Mouse (Mus musculus) kidney, postnatal 0 days (tissue): ENCODE measurements around the gene Kcnh7. TPM values are rescaled to one million over a fixed set of nuclear protein-coding genes. Genes with fewer than 3 reads are reported as not detected.

Source experiments
- ATAC-seq: fragments of 200-750 bp; cut with Nextera tagmentation; replicated peaks from 2 replicates; pipeline ENCODE4 v1.8.0; 2017; ENCODE audit warnings: low read depth, moderate number of reproducible peaks, moderate TSS enrichment, moderate library complexity; ENCODE audit not compliant: low FRiP score
- DNase-seq: peaks from one replicate; pipeline ENCODE4 v3.0.0-alpha.2; 2016; ENCODE audit warnings: low spot score
- H3K27ac ChIP-seq: fragments of 300-500 bp; sonication (generic); 2 replicates; pipeline ENCODE4 v1.5.1; 2014; ENCODE audit warnings: mild to moderate bottlenecking
- H3K27me3 ChIP-seq: fragments of 300-500 bp; sonication (generic); 2 replicates; pipeline ENCODE4 v1.6.1; 2014; ENCODE audit warnings: low read length, mixed read lengths; ENCODE audit not compliant: insufficient read depth
- H3K36me3 ChIP-seq: fragments of 300-500 bp; sonication (generic); 2 replicates; pipeline ENCODE4 v1.6.1; 2014; ENCODE audit warnings: low read length, mixed read lengths; ENCODE audit not compliant: insufficient read depth
- H3K4me1 ChIP-seq: fragments of 300-500 bp; sonication (generic); replicated peaks from 2 replicates; pipeline ENCODE4 v1.6.1; 2014; ENCODE audit warnings: antibody characterized with exemption, low read length, mixed read lengths; ENCODE audit not compliant: insufficient read depth
- H3K4me2 ChIP-seq: fragments of 300-500 bp; sonication (generic); 2 replicates; pipeline ENCODE4 v1.6.1; 2014; ENCODE audit warnings: mild to moderate bottlenecking, low read length, moderate library complexity, mixed read lengths
- H3K4me3 ChIP-seq: fragments of 300-500 bp; sonication (generic); replicated peaks from 2 replicates; pipeline ENCODE4 v1.5.1; 2014; ENCODE audit warnings: low read depth, low read length
- H3K9ac ChIP-seq: fragments of 300-500 bp; sonication (generic); 2 replicates; pipeline ENCODE4 v1.6.1; 2014; ENCODE audit warnings: low read depth, low read length
- H3K9me3 ChIP-seq: fragments of 300-500 bp; sonication (generic); replicated peaks from 2 replicates; pipeline ENCODE4 v1.6.1; 2016; ENCODE audit warnings: low read length, inconsistent platforms, mixed read lengths
- CTCF ChIP-seq: IDR thresholded peaks from 2 replicates; pipeline ENCODE4 v1.5.1; 2016; ENCODE audit warnings: antibody characterized with exemption, low read depth, mild to moderate bottlenecking, moderate library complexity
- WGBS: fragments of 180-500 bp; shearing (Covaris S2); extraction: QIAGEN DNeasy Blood & Tissue Kit; methylation state at CpG from one replicate; pipeline ENCODE4 v1.1.7; 2014; 5-methylcytosine and 5-hydroxymethylcytosine counted together
- polyA plus RNA-seq: library from polyadenylated mRNA; unstranded; fragments of >200 nt; fragmentation: Nextera tagmentation; extraction: Ambion mirVana; gene quantifications from 2 replicates; pipeline ENCODE4 v1.2.1, GENCODE M21; 2015

Kcnh7 gene
- polyA plus RNA-seq, 1 experiment from 2014 or later = 0.46 TPM

DNA sequence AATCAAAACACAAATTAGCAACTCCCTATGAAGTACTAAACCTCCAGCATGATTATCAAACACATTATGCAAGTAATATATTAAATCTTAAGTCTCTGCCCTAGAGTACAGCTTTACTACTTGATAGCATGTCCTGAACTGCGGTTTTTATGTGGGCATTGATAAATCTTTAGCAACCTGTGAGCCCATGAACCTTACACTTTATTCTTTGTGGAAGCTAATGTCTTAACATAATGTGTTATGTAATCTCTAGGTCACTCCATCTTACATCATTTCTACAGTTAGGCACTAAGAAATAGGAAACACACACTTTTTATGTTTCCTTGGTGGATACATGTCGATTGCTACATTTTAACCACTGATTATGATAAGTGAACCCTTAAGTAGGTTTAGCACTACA, 437.8 kb downstream of the Kcnh7 start:
- WGBS = 64% methylated on average over 2 of the region's 2 CpGs

DNA sequence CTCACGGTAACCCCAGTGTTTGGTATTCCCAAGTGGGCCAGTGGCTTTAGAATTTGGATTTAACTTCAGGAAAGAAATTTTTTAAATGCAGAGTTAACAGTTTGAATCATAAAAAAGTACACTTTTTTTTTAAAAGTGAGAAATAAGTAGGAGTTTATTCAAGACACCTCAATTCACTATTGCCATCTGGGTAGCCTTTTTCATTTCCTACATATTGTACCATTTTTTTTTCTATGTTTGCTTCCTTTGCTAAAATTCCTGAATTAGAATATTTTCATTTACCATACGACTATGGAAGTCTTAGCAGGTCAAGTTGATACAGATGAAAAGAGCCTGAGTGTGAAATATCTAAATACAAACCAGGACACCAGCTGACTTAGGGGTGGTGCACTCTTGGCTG, 441.0 kb downstream of the Kcnh7 start:
- WGBS = 77% methylated on average over 2 of the region's 2 CpGs

More for the DNA sequence above, 437.8 kb downstream of the Kcnh7 start:
- Histone ChIP-seq H3K4me1 (no peaks in the 10 kb centered on the region), H3K4me2 (no peak overlapping the region), H3K27ac (no peak overlapping the region), H3K27me3 (no peaks in the 10 kb centered on the region), H3K9me3 (no peaks in the 10 kb centered on the region), H3K4me3 (no peak overlapping the region), H3K9ac (no peak overlapping the region), H3K36me3 (no peaks in the 10 kb centered on the region)
- TF ChIP-seq CTCF = no peak
- ATAC-seq (no peak), DNase-seq (no peak)

DNA sequence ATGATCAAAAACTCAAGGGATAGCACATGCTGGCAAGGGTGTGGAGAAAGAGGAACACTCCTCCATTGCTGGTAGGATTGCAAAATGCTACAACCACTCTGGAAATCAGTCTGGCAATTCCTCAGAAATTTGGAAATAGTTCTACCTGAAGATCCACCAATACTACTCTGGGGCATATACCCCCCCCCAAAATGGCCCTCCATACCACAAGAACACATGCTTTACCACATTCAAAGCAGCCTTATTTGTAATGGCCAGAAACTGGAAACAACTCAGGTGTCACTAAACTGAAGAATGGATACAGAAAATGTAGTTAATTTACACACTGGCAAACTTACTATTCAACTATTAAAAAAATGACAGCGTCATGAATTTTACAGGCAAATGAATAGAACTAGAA, 453.4 kb downstream of the Kcnh7 start:
- H3K4me2 ChIP-seq = no peak overlapping the region
- WGBS = 88% methylated on average over 1 of the region's 1 CpGs
- no peaks in the 10 kb centered on the region for H3K4me1 ChIP-seq
- no peak overlapping the region for H3K9ac ChIP-seq
- DNase-seq = no peak
- H3K4me3 ChIP-seq = no peak overlapping the region
- no peak for TF ChIP-seq CTCF
- no peaks in the 10 kb centered on the region for H3K36me3 ChIP-seq
- H3K27me3 ChIP-seq = no peaks in the 10 kb centered on the region
- no peaks in the 10 kb centered on the region for H3K9me3 ChIP-seq
- no peak for ATAC-seq
- H3K27ac ChIP-seq = no peak overlapping the region

More for the DNA sequence above, 441.0 kb downstream of the Kcnh7 start:
- no peaks in the 10 kb centered on the region for H3K9me3 ChIP-seq
- no peak for TF ChIP-seq CTCF
- no peak overlapping the region for H3K9ac ChIP-seq
- ATAC-seq = no peak
- DNase-seq = no peak
- no peaks in the 10 kb centered on the region for H3K27me3 ChIP-seq
- H3K27ac ChIP-seq = no peak overlapping the region
- no peak overlapping the region for H3K4me2 ChIP-seq
- no peaks in the 10 kb centered on the region for H3K36me3 ChIP-seq
- H3K4me1 ChIP-seq = no peaks in the 10 kb centered on the region
- H3K4me3 ChIP-seq = no peak overlapping the region

DNA sequence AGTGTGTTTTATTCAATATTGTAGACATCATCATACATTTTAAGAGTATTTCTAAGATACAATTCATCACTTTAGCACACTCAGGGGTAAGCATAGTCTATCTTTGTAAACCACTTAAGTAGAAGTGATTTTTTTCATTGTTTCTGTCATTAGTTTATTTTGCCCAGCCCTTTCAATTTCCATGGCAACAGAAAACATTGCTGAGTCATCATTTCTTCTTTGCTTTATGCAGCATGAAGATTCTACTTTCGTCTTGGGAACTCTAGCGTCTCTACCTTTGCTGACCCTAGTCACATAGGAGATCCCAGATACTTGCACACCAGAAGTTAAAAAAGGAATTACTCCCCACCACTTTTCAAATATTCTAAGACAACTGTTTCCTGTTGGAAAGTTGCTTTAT, 456.4 kb downstream of the Kcnh7 start:
- Histone ChIP-seq H3K9ac (no peak overlapping the region), H3K4me1 (no peaks in the 10 kb centered on the region), H3K4me3 (no peak overlapping the region), H3K9me3 (no peaks in the 10 kb centered on the region), H3K27me3 (no peaks in the 10 kb centered on the region), H3K4me2 (no peak overlapping the region), H3K36me3 (no peaks in the 10 kb centered on the region), H3K27ac (no peak overlapping the region)
- TF ChIP-seq CTCF = no peak
- DNase-seq (no peak), ATAC-seq (no peak)
- WGBS = 91% methylated on average over 2 of the region's 2 CpGs

DNA sequence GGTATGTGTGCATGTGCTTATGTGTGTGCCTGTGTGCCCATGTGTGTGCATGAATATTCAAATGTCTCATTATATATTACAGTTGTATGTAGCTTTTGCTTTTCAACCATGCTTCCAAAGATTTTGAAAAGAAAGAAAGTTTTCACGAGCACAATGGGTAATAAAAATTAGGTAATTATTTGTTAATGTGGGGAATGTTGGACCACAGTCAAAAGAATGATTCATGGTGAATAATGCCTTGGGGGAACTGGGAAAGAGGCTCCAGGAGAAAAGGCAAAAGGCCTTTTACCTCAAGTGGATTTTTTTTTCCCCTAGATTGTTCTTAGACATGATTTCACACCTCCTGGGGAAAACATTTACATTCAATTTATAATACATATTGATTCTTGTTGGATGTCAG, 458.1 kb downstream of the Kcnh7 start:
- no peak for TF ChIP-seq CTCF
- no peak for DNase-seq
- 41% methylated on average over 1 of the region's 1 CpGs for WGBS

DNA sequence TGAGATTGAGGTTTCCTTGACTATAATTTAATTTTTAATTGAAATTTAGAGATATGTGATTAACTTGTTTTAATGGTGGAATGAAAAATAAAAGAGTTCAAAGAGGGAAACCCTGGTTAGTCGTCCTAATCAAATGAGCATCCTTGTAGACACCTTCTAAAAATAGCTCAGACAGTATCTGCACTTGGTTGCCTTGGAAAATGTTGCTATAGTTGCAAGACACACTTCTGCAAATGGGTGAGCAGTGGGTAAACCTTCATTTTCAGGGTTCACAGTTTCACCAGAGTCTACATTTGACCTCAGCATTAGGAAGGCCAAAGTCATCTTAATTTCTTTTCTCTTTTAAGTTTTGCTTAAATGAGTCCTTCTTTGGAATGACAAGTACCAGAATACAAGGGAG, 465.7 kb downstream of the Kcnh7 start:
- Histone ChIP-seq H3K27ac (no peak overlapping the region), H3K9me3 (no peaks in the 10 kb centered on the region), H3K36me3 (no peaks in the 10 kb centered on the region), H3K9ac (no peak overlapping the region), H3K27me3 (no peaks in the 10 kb centered on the region), H3K4me3 (no peak overlapping the region), H3K4me2 (no peak overlapping the region), H3K4me1 (no peaks in the 10 kb centered on the region)
- TF ChIP-seq CTCF = no peak
- ATAC-seq = no peak
- no peak for DNase-seq
- 39% methylated on average over 1 of the region's 1 CpGs for WGBS

More for the DNA sequence above, 458.1 kb downstream of the Kcnh7 start:
- Histone ChIP-seq H3K36me3 (no peaks in the 10 kb centered on the region), H3K4me3 (no peak overlapping the region), H3K9me3 (no peaks in the 10 kb centered on the region), H3K27ac (no peak overlapping the region), H3K9ac (no peak overlapping the region), H3K4me1 (no peaks in the 10 kb centered on the region), H3K27me3 (no peaks in the 10 kb centered on the region), H3K4me2 (no peak overlapping the region)
- ATAC-seq = no peak

DNA sequence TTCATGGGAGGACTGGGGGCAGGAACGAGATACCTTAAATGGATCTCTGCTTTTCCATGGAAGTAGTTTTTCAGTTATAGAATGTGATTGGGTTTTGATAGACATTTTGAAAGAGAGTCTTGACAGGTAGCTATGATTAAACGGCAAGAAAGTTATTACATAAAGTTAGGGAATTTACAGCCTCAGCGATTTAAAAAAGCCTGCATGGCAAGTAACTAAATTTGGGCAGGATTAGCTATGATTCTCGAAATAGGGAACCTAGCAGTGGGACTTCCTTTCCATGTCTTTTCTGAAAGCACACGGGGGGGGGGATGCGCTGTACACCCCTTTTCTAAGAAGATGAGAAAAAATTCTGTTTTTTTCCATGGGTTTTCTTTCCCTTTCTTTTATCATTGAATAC, 466.8 kb downstream of the Kcnh7 start:
- Histone ChIP-seq H3K9ac (no peak overlapping the region), H3K4me1 (no peaks in the 10 kb centered on the region), H3K9me3 (no peaks in the 10 kb centered on the region), H3K4me2 (no peak overlapping the region), H3K27me3 (no peaks in the 10 kb centered on the region), H3K36me3 (no peaks in the 10 kb centered on the region), H3K4me3 (no peak overlapping the region), H3K27ac (no peak overlapping the region)
- no peak for ATAC-seq
- 85% methylated on average over 6 of the region's 6 CpGs for WGBS
- TF ChIP-seq CTCF = no peak
- no peak for DNase-seq
